Mouse (Mus musculus): ENCODE measurements around the gene Kcnn4.

Gene Kcnn4

DNA sequence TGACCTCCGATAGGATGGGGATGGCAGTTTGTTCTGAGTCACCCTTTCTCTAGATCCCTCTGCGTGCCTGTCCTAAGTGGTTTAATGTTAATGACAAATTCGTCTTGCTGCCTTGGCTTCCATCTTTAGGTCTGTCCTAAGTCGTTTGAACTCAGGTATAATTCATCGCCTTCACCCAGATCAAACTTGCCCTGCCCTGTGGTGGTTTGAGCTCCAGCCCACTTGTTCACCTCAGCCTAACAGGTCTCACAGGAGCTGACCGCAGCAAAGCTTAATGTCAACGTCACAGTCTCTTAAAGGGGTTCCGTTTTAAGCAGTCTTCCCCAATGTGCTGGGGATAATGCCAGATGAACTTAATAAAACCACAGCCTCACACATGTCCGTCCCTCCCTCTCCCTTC, 55.9 kb downstream of the Kcnn4 start:
- DNase-seq (ENCODE audit: low spot score): no peak

DNA sequence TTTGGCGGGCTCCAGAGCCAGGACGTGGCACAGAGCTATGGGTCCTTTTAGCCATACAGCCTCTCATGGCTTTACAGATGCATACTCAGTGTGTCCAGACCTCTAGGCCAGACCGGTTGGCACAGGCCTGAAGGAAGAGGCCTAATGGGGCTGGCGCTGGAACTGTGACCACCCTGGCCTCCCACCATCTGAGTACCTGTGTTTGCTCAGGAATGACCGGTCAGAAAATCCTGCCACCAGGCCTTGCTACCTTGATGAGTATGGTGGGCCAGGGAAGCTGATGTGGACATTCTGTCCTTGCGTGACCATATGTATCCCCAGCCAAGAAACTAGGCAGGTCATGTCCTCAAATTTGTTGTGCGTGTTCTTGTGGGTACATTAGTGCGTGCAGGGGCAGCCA, 57.1 kb downstream of the Kcnn4 start:
- DNase-seq (ENCODE audit: low spot score): no peak

DNA sequence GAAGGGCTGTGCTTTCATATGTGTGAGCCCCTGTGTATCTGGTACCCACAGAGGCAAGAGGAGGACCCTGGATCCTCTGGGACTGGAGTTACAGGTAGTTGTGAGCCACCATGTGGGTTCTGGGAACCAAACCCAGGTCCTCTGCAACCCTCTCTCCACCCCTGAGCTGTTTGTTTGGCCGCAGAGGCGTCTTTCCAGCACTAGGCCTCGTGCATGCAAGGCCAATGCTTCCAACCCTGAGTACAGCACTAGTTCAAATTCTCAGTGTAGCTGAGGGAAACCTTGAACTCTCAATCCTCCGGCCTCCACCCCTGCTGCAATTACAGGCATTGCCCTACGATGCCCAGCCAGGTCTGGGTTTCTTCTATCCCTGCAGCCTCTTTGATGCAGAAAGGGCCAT, 58.7 kb downstream of the Kcnn4 start:
- DNase-seq (ENCODE audit: low spot score): no peak

DNA sequence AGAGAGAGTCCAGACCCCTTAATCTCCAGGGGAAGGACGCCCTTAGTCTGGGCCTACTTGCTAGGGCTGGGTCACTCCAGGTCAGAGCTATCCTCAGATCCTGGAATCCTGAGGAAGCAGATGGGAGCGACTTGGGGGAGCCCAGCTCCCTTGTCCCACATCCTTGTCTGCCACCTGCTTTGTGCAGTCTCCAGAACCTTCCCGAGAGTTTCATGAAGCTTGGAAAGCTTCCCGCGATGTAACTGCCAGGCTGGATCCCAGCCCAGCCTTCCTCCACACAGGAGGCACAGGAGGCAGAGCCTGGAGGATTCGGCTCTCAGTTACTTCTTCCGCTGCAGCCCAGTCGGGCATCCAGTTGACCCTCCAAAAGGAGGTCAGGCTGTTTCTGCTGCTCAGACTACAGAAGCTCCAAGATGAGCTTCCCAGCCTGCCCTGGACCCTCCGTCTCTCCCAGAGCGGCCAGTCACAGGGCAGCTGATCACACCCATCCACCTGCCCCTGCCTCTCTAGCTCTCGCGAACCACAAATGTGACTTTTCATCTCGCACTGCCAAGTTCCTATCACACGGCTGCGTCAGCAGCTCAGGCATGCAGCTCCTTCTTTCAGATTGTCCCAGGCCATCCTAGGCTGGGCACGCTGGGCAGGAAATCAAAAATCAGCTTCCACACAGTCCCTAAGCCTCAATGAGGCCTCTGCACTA, 59.5 kb downstream of the Kcnn4 start:
- DNase-seq (ENCODE audit: low spot score): peak; percentile 41

DNA sequence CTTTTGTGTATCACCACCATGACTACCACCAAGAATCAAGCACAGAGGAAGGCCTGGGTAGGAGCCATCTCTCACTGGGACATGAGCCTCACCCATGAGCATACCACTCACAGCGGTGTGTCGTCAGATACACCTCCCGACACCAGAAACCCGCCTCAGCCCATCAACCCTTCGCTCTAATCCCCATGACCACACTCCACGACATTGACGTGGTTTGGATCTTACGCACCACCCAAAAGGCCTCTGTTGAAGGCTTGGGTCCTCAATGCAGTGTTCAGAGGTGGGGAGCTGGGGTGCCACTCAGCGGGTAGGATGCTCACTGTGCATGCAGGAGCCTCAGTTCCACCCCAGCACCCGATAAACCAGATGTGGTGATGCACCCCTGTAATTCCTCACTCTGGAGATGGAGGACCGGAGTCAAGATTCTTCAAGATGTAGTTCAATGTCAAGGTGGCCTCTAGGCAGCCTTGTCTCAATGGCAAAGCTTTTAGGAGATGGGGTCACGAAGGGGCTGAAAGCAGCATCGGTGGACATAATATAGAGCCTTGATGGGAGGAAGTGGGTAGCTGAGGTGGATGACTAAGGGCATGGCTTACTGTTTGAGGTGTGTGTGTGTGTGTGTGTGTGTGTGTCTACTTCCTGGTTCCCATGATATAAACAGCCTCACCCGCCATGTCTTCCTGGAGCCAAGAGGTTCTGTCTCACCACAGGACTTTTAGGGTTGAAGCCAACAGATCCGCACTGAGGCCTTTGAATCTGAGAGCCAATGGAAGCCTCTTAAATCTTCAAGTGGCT, 60.7 kb downstream of the Kcnn4 start:
- DNase-seq (ENCODE audit: low spot score): no peak

DNA sequence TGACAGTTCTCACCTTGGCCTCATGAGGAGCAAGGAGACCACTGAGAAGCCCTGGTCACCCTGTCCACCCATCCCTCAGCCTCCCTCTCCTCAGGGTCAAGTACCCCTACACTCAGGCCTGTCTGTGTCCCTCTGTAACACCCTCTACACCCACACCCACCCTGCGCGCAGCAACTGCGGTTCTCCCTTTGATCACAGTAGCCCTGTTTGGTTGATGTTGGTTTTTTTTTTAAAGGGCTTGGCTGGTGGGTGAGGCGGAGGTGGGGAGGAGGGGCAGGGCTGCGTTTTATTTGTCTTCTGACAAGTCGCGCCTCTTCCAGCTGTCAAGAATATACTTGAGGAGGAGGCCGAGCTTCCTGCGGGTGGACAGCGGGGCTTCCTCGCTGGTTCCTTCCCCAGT, 61.6 kb downstream of the Kcnn4 start:
- DNase-seq (ENCODE audit: low spot score): no peak

DNA sequence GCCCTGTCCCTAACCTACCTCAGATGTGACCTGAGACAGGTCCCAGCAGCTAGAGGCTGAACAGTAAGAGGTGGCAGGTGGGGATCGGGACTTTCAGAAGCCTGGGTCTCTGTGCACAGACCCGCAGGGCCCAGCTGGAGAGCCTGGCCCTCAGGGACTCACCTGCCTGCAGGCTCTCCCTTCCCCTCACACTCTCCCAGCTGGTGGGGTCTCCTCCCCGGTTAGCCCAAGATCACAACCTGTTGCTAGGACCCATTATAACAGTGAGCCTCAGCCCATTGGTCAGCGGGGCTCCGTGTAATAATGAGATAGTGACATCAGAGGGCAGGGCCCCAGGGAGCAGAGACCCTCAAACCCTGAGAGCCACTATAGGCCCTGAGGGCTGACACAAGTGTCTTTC, 65.2 kb downstream of the Kcnn4 start:
- no peak for DNase-seq (ENCODE audit: low spot score)

Measured in testis, postnatal 14 days (tissue).